Mouse (Mus musculus): ENCODE data around the gene Prkra.

DNA sequence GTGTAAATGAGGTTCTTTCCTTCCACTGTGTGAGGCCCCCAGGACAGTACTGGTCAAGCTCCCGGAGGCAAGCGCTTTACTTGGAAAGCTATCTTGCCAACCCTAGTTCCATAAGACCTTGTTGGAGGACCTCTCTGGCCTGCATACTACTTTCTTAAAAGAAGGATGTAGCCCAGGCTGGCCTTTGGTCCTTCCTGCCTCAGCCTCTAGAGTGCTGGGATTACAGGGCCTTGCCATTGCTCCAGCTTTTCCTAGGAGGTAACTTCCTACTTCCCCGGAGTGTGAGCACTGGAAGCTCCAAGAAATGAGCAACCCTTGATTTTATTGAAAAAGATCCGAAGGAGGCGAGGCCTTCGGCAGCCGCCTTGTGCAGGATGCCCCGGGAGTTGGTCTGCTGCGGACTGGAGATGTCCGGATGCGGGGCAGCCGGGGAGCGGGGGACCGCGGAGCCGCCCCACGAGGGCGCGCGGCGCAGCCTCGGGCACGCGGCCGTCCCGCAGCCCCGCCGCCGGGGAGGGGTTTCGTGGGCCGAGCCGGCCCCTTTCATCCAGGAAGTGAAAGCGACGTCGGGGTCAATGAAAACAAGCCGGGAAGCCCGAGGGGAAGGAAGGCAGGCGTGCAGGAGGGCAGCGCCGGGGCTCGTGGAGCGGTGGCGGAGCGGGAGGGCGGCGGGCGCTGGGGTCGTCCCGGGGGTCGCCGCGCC is 27.1 kb upstream of the Prkra start, which contains the start of gene Plekha3:
- TF ChIP-seq CTCF (IDR thresholded peaks at IDR 0.05; ENCODE audit: low read depth, low read length) (no peak), POLR2AphosphoS5 (IDR thresholded peaks at IDR 0.05; ENCODE audit: insufficient replicate concordance, low read depth, low read length) (no peak)

Measured in G1E (cell line).